Mouse (Mus musculus): ENCODE results near the gene Whrn. TPM values are rescaled to one million over a fixed set of nuclear protein-coding genes. Genes with fewer than 3 reads are reported as not detected.

Whrn gene
- total RNA-seq, 1 experiment from 2014 or later: 43.9 TPM

GRCm38 (mm10) chr4:63377483-63377882, 118.3 kb downstream of the Whrn start:
- DNase-seq: no peak

GRCm38 (mm10) chr4:63375367-63375766, 120.4 kb downstream of the Whrn start:
- no peak for DNase-seq

DNA sequence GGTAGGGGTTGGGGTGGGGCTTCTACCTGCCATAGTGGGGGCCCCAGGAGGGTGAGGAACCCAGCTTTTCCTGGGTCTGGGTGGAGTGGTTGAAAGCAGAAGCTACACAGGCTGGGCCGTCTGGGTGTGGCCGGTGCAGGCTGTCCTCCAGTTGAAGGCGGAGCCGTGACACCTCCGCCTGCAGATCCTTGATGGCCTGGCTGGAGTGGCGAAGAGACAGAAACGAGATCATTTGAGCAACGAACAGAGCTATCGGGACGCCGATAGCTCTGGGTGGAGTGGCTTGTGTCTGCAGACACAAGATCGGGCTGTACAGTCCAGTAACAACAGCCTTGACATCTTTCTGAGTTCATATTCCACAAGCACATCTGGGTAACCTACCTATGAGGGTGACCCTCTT, 121.5 kb downstream of the Whrn start:
- DNase-seq: no peak

GRCm38 (mm10) chr4:63373404-63373803, 122.4 kb downstream of the Whrn start:
- DNase-seq: no peak

DNA sequence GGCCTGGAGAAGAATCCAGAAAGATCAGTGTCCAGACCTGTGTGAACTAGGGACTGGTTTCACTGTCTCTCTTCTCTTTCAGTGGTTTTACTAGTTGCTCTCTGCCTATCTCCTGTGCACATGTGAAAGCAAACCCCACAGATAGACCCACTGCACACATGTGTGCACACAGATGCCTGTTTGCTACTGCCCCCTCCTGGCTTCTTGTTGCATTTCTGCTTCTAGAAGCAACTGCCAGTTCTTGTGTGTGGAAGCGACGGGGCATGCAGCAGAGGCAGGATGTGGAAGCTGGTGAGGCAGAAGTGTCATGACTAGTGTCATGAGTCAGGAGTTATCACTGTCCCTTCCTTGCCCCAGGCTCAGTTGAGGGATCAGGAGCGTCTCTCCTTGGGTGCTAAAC, 123.9 kb downstream of the Whrn start:
- DNase-seq: peak; percentile 46

GRCm38 (mm10) chr4:63370897-63371296, 124.9 kb downstream of the Whrn start:
- DNase-seq: no peak

GRCm38 (mm10) chr4:63368577-63368976, 127.2 kb downstream of the Whrn start:
- DNase-seq: peak; percentile 91

Other genes starting within 250 kb of the Whrn start
- 28.8 and 42.3 TPM in 2 replicates for gene Orm1, start 151.4 kb downstream of the Whrn start, total RNA-seq (2021)
- gene Orm3, start 139.8 kb downstream of the Whrn start, total RNA-seq (2021): 9.9 and 10.4 TPM in 2 replicates
- 3.3 and 6.7 TPM in 2 replicates for gene Orm2, start 133.5 kb downstream of the Whrn start, total RNA-seq (2021)
- gene Akna, start 92.6 kb downstream of the Whrn start, total RNA-seq (2021): 2.7 and 3.8 TPM in 2 replicates
- 178 and 188 TPM in 2 replicates for gene Atp6v1g1, start 48.8 kb upstream of the Whrn start, total RNA-seq (2021)
- 14.2 and 19.8 TPM in 2 replicates for gene Tmem268, start 62.8 kb upstream of the Whrn start, total RNA-seq (2021)
- gene Gm11213, start 109.3 kb upstream of the Whrn start, total RNA-seq (2021): not detected in 2 replicates
- gene Tex48, start 126.4 kb upstream of the Whrn start, total RNA-seq (2021): not detected in 2 replicates
- not detected in 2 replicates for gene Gm11214, start 167.4 kb upstream of the Whrn start, total RNA-seq (2021)
- gene Tnfsf15, start 249.1 kb upstream of the Whrn start, total RNA-seq (2021): 0.12 TPM in 1 of 2 replicates, not detected in the other